Mouse (Mus musculus) adrenal gland, postnatal 14 days (tissue): Measurements from ENCODE around the gene Slit3. TPM values are rescaled to one million over a fixed set of nuclear protein-coding genes. Genes with fewer than 3 reads are reported as not detected.

ENCODE experiments used
- microRNA-seq, 2 experiments: library from miRNA; unstranded; fragments of <30 nt; microRNA quantifications; one replicate each; pipeline ENCODE4 v1.2.0; 2021
- total RNA-seq: library from RNA; stranded (reverse); gene quantifications from 2 replicates; pipeline ENCODE4 v1.2.3, GENCODE M21; 2021

Slit3 gene
- total RNA-seq, 1 experiment from 2014 or later: 43.7 TPM

Small RNA genes lying within 50 kb of the gene (microRNA-seq; reads per million reads assigned to microRNA genes)
- gene Mir218-2: 41.9 to 80.6 reads per million in 2 experiments
